Mouse (Mus musculus) WW6 (cell line): Measurements from ENCODE around the gene Ptf1a.

ENCODE experiments used
- DNase-seq: peaks from one replicate; pipeline ENCODE4 v3.0.0-alpha.2; 2013; ENCODE audit warnings: low read depth, low spot score

Ptf1a gene

GRCm38 (mm10) chr2:19452531-19453055, 7.1 kb downstream of the Ptf1a start:
- DNase-seq = no peak

- DNase-seq = no peak
Observed at GRCm38 (mm10) chr2:19455228-19455627, 9.8 kb downstream of the Ptf1a start.

- no peak for DNase-seq
Observed at GRCm38 (mm10) chr2:19455857-19456482, 10.5 kb downstream of the Ptf1a start.

GRCm38 (mm10) chr2:19458785-19459184, 13.3 kb downstream of the Ptf1a start:
- no peak for DNase-seq

GRCm38 (mm10) chr2:19461940-19462339, 16.5 kb downstream of the Ptf1a start:
- DNase-seq = no peak

GRCm38 (mm10) chr2:19490262-19490661, 44.8 kb downstream of the Ptf1a start:
- no peak for DNase-seq
